Mouse (Mus musculus): ENCODE measurements at regions not wholly inside any gene's neighbourhood (a gene's known extent, or its start where the extent isn't known, plus 50 kb on each side); places are given as distances from the start of the nearest gene placed in this dataset.

GRCm38 (mm10) chr16:76827674-76828441, 185.6 kb upstream of the Usp25 start:
- no peak overlapping the region for H3K4me3 ChIP-seq
- H3K27ac ChIP-seq: no peak overlapping the region
- no peaks in the 10 kb centered on the region for H3K9me3 ChIP-seq
- no peak for ATAC-seq (ENCODE audit: borderline replicate concordance, extremely low read depth, low FRiP score, low TSS enrichment)
- H3K9ac ChIP-seq: no peak overlapping the region
- H3K36me3 ChIP-seq: no peaks in the 10 kb centered on the region
- no peaks in the 10 kb centered on the region for H3K27me3 ChIP-seq
- WGBS: 78% methylated on average over 7 of the region's 7 CpGs
- no peak overlapping the region for H3K4me2 ChIP-seq
- peaks cover 4% of the 10 kb centered on the region; the same call in 1 of the 2 replicates for H3K4me1 ChIP-seq

- H3K4me2 ChIP-seq: no peak overlapping the region
- H3K9me3 ChIP-seq: no peaks in the 10 kb centered on the region
- no peak for ATAC-seq (ENCODE audit: borderline replicate concordance, extremely low read depth, low FRiP score, low TSS enrichment)
- no peak overlapping the region for H3K9ac ChIP-seq
- 89% methylated on average over 10 of the region's 10 CpGs for WGBS
- no peaks in the 10 kb centered on the region for H3K36me3 ChIP-seq
- H3K4me3 ChIP-seq: no peak overlapping the region
- H3K4me1 ChIP-seq: no peaks in the 10 kb centered on the region
- H3K27ac ChIP-seq: no peak overlapping the region
- no peaks in the 10 kb centered on the region for H3K27me3 ChIP-seq
These were observed 192.2 kb upstream of the Usp25 start for GRCm38 (mm10) chr16:76821261-76821660.

- no peaks in the 10 kb centered on the region for H3K36me3 ChIP-seq
- peak; percentile 76 for ATAC-seq (ENCODE audit: borderline replicate concordance, extremely low read depth, low FRiP score, low TSS enrichment)
- 64% methylated on average over 17 of the region's 17 CpGs for WGBS
These were observed 197.2 kb upstream of the Usp25 start for GRCm38 (mm10) chr16:76816056-76816885.

GRCm38 (mm10) chr16:76803725-76804124, 209.8 kb upstream of the Usp25 start:
- H3K9ac ChIP-seq: no peak overlapping the region
- 0 out of 2 replicates have a peak, but pooled peaks cover 6% of the 10 kb centered on the region for H3K4me1 ChIP-seq
- no peaks in the 10 kb centered on the region for H3K36me3 ChIP-seq
- no peak overlapping the region for H3K4me2 ChIP-seq
- H3K9me3 ChIP-seq: no peaks in the 10 kb centered on the region
- no peak for ATAC-seq (ENCODE audit: borderline replicate concordance, extremely low read depth, low FRiP score, low TSS enrichment)
- no peaks in the 10 kb centered on the region for H3K27me3 ChIP-seq
- 21% methylated on average over 3 of the region's 3 CpGs for WGBS
- H3K4me3 ChIP-seq: no peak overlapping the region
- H3K27ac ChIP-seq: no peak overlapping the region

More at GRCm38 (mm10) chr16:76816056-76816885, 197.2 kb upstream of the Usp25 start:
- peak overlapping the region; percentile 38 for H3K27ac ChIP-seq
- H3K4me2 ChIP-seq: no peak overlapping the region
- no peak overlapping the region for H3K4me3 ChIP-seq
- H3K9ac ChIP-seq: no peak overlapping the region
- no peaks in the 10 kb centered on the region for H3K9me3 ChIP-seq
- H3K4me1 ChIP-seq: peaks cover 11% of the 10 kb centered on the region
- no peaks in the 10 kb centered on the region for H3K27me3 ChIP-seq

- H3K27me3 ChIP-seq: no peaks in the 10 kb centered on the region
- no peaks in the 10 kb centered on the region for H3K4me1 ChIP-seq
- no peaks in the 10 kb centered on the region for H3K9me3 ChIP-seq
- no peaks in the 10 kb centered on the region for H3K36me3 ChIP-seq
- H3K27ac ChIP-seq: no peak overlapping the region
- WGBS: 67% methylated on average over 6 of the region's 6 CpGs
- no peak overlapping the region for H3K4me3 ChIP-seq
- no peak overlapping the region for H3K4me2 ChIP-seq
- no peak for ATAC-seq (ENCODE audit: borderline replicate concordance, extremely low read depth, low FRiP score, low TSS enrichment)
- no peak overlapping the region for H3K9ac ChIP-seq
These were observed 226.9 kb upstream of the Usp25 start for GRCm38 (mm10) chr16:76786405-76787155.

GRCm38 (mm10) chr16:76782656-76783055, 230.8 kb upstream of the Usp25 start:
- Histone ChIP-seq H3K27ac (no peak overlapping the region), H3K36me3 (no peaks in the 10 kb centered on the region), H3K4me2 (no peak overlapping the region), H3K4me1 (no peaks in the 10 kb centered on the region), H3K9ac (no peak overlapping the region), H3K27me3 (no peaks in the 10 kb centered on the region), H3K4me3 (no peak overlapping the region), H3K9me3 (no peaks in the 10 kb centered on the region)
- ATAC-seq (ENCODE audit: borderline replicate concordance, extremely low read depth, low FRiP score, low TSS enrichment): no peak
- WGBS: 65% methylated on average over 5 of the region's 5 CpGs

- no peak for ATAC-seq (ENCODE audit: borderline replicate concordance, extremely low read depth, low FRiP score, low TSS enrichment)
- 61% methylated on average over 2 of the region's 2 CpGs for WGBS
- no peak overlapping the region for H3K4me2 ChIP-seq
- no peaks in the 10 kb centered on the region for H3K27me3 ChIP-seq
- H3K9me3 ChIP-seq: no peaks in the 10 kb centered on the region
- no peak overlapping the region for H3K4me3 ChIP-seq
- no peak overlapping the region for H3K27ac ChIP-seq
- H3K9ac ChIP-seq: no peak overlapping the region
- H3K4me1 ChIP-seq: no peaks in the 10 kb centered on the region
- no peaks in the 10 kb centered on the region for H3K36me3 ChIP-seq
These were observed 237.7 kb upstream of the Usp25 start for GRCm38 (mm10) chr16:76775790-76776189.

- Histone ChIP-seq H3K9me3 (no peaks in the 10 kb centered on the region), H3K4me3 (no peak overlapping the region), H3K4me1 (no peaks in the 10 kb centered on the region), H3K27me3 (no peaks in the 10 kb centered on the region), H3K27ac (no peak overlapping the region), H3K4me2 (no peak overlapping the region), H3K36me3 (no peaks in the 10 kb centered on the region), H3K9ac (no peak overlapping the region)
- WGBS: 75% methylated on average over 8 of the region's 8 CpGs
- no peak for ATAC-seq (ENCODE audit: borderline replicate concordance, extremely low read depth, low FRiP score, low TSS enrichment)
These were observed 239.5 kb upstream of the Usp25 start for GRCm38 (mm10) chr16:76774032-76774431.

GRCm38 (mm10) chr16:76773466-76773865, 240.0 kb upstream of the Usp25 start:
- no peak overlapping the region for H3K4me2 ChIP-seq
- no peak overlapping the region for H3K9ac ChIP-seq
- no peak overlapping the region for H3K27ac ChIP-seq
- no peaks in the 10 kb centered on the region for H3K4me1 ChIP-seq
- no peak overlapping the region for H3K4me3 ChIP-seq
- H3K36me3 ChIP-seq: no peaks in the 10 kb centered on the region
- no peak for ATAC-seq (ENCODE audit: borderline replicate concordance, extremely low read depth, low FRiP score, low TSS enrichment)
- H3K9me3 ChIP-seq: no peaks in the 10 kb centered on the region
- no peaks in the 10 kb centered on the region for H3K27me3 ChIP-seq

GRCm38 (mm10) chr16:76768607-76769006, 244.9 kb upstream of the Usp25 start:
- Histone ChIP-seq H3K9me3 (no peaks in the 10 kb centered on the region), H3K27me3 (no peaks in the 10 kb centered on the region), H3K4me3 (no peak overlapping the region), H3K4me2 (no peak overlapping the region), H3K36me3 (no peaks in the 10 kb centered on the region), H3K9ac (no peak overlapping the region), H3K4me1 (peaks cover 16% of the 10 kb centered on the region), H3K27ac (no peak overlapping the region)
- no peak for ATAC-seq (ENCODE audit: borderline replicate concordance, extremely low read depth, low FRiP score, low TSS enrichment)
- 72% methylated on average over 9 of the region's 9 CpGs for WGBS

GRCm38 (mm10) chr16:76766636-76767035, 246.9 kb upstream of the Usp25 start:
- 41% methylated on average over 3 of the region's 3 CpGs for WGBS
- no peak for ATAC-seq (ENCODE audit: borderline replicate concordance, extremely low read depth, low FRiP score, low TSS enrichment)
- Histone ChIP-seq H3K4me2 (no peak overlapping the region), H3K4me3 (no peak overlapping the region), H3K27me3 (no peaks in the 10 kb centered on the region), H3K27ac (no peak overlapping the region), H3K9ac (no peak overlapping the region), H3K36me3 (no peaks in the 10 kb centered on the region), H3K4me1 (peaks cover 22% of the 10 kb centered on the region), H3K9me3 (no peaks in the 10 kb centered on the region)

Data from lung, embryonic 15.5 days (tissue).